Mouse (Mus musculus): ENCODE measurements around the gene Ednra.

GRCm38 (mm10) chr8:77630691-77631090 is 93.6 kb downstream of the Ednra start:
- TF ChIP-seq POLR2A (IDR thresholded peaks at IDR 0.05; ENCODE audit: insufficient read depth, low read depth, low read length) (no peak), CTCF (IDR thresholded peaks at IDR 0.05) (no peak)

Measured in heart, adult 2 months (tissue).